Mouse (Mus musculus): ENCODE data around the gene Gm20431.

- no peak for TF ChIP-seq CTCF (IDR thresholded peaks at IDR 0.05; ENCODE audit: extremely low read depth, insufficient read depth, low read length)
- TF ChIP-seq POLR2A (IDR thresholded peaks at IDR 0.05; ENCODE audit: extremely low read depth, insufficient read depth, low read length): no peak
These were observed 54.6 kb downstream of the Gm20431 start for GRCm38 (mm10) chr2:167606745-167607123.

Data from cortical plate, adult 2 months (tissue).